Comparison of ENCODE assay signal across 8 mouse cellular contexts in the genomic region with DNA sequence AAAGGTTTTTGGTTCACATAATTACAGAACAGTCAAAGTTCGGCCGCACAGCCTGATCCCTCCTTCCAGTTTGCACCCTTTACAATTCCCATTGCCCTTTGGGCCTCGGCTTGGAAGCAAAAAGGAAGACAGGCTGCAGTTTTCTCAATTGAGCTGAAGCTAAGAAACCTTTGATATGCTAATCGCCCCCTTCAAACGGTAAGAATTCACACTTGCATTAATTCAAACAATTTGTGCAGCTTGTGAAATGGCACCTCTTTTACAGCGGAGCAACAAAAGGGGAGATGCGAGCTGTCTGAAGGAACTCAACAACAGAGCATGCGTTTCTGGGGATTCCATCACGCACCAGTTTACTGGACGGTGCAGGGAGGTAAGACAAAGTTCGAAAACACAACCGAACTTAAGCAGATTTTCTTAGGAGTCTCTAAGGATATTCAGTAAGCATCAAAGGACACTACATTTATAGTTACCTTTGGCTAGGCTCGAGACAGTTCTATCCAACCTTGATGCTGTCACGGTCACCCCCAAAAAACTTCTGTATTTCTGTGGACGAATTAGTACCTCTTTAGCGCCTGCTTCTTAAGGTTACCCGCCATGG. TPM values are rescaled to one million over a fixed set of nuclear protein-coding genes. Genes with fewer than 3 reads are reported as not detected.
A peak's percentile ranks its signal among the peaks of the same experiment; 100 is the strongest.
DNase-seq lines count a peak whose midpoint lies in the region; ATAC-seq and TF ChIP-seq lines count a peak whose summit lies in the region.
"Had no signal": no experiment of that assay in that cellular context is flagged by ENCODE, and none has a peak within 500 bp of the region (broad histone marks: within the 10 kb centered on the region; RNA-seq: fewer than 3 reads in every experiment).

No protein-coding gene starts in this region.

- no peak for TF ChIP-seq CTCF in heart, postnatal 0 days (IDR thresholded peaks at IDR 0.05; ENCODE audit: low read depth)

- 33% methylated on average over 17 of the region's 17 CpGs for WGBS in heart, postnatal 0 days
- WGBS in liver, embryonic 15.5 days (ENCODE audit: insufficient replicate concordance), result 10% methylated on average over 17 of the region's 17 CpGs

- no peak for ATAC-seq in heart, postnatal 0 days (ENCODE audit: insufficient read depth, low read depth)
- no peak for ATAC-seq in liver, embryonic 15.5 days (ENCODE audit: insufficient read depth)

- no peaks in the 10 kb centered on the region for H3K9me3 ChIP-seq in heart, postnatal 0 days (replicated peaks; ENCODE audit: control insufficient read depth, low read length)
- H3K9me3 ChIP-seq in liver, embryonic 15.5 days (replicated peaks), result no peaks in the 10 kb centered on the region

- peak overlapping the region; percentile 93; the same call in 1 of the 2 replicates for H3K27ac ChIP-seq in heart, postnatal 0 days (ENCODE audit: low read depth)
- H3K27ac ChIP-seq in liver, embryonic 15.5 days (replicated peaks), result no peak overlapping the region

- H3K4me2 ChIP-seq in heart, postnatal 0 days (ENCODE audit: low read depth, low read length), result peak overlapping the region; percentile 91
- H3K4me2 ChIP-seq in liver, embryonic 15.5 days, result peak overlapping the region; percentile 70

- H3K27me3 ChIP-seq in heart, postnatal 0 days (ENCODE audit: control insufficient read depth, insufficient read depth, low read length), result no peaks in the 10 kb centered on the region
- H3K27me3 ChIP-seq in liver, embryonic 15.5 days, result peaks cover 65% of the 10 kb centered on the region

- H3K4me3 ChIP-seq in heart, postnatal 0 days (ENCODE audit: low read depth, low read length), result peak overlapping the region; percentile 98
- peak overlapping the region; percentile 62; the same call in 1 of the 2 replicates for H3K4me3 ChIP-seq in liver, embryonic 15.5 days (replicated peaks)

- H3K36me3 ChIP-seq in heart, postnatal 0 days (replicated peaks; ENCODE audit: control insufficient read depth, insufficient read depth, low read length), result no peaks in the 10 kb centered on the region
- H3K36me3 ChIP-seq in liver, embryonic 15.5 days (replicated peaks), result no peaks in the 10 kb centered on the region

- DNase-seq in ES-CJ7 (ENCODE audit: low read depth, low spot score), result peak; percentile 77
- peak; percentile 80 for DNase-seq in R1 (ENCODE audit: low read depth, low spot score)
- DNase-seq in heart, postnatal 0 days (ENCODE audit: low spot score), result no peak
- no peak for DNase-seq in ovary, adult 18-20 months (ENCODE audit: low spot score)
- no peak for DNase-seq in thymus, postnatal 4 days
- no peak for DNase-seq in spleen, postnatal 36 days (ENCODE audit: low spot score in 2 of 2)
- DNase-seq: cerebellum, adult 11 months had no signal

- peaks cover 46% of the 10 kb centered on the region for H3K4me1 ChIP-seq in heart, postnatal 0 days (ENCODE audit: control insufficient read depth, insufficient read depth)
- H3K4me1 ChIP-seq in liver, embryonic 15.5 days (replicated peaks), result peaks cover 7% of the 10 kb centered on the region

- peak overlapping the region; percentile 95; the same call in 1 of the 2 replicates for H3K9ac ChIP-seq in heart, postnatal 0 days (replicated peaks; ENCODE audit: low read depth, low read length)
- no peak overlapping the region for H3K9ac ChIP-seq in liver, embryonic 15.5 days

- TF ChIP-seq EP300 in heart, postnatal 0 days (IDR thresholded peaks at IDR 0.05; ENCODE audit: low read depth), result no peak

RNA-seq across cellular contexts. Expression of gene Adgrl2, which starts 4.0 kb away (rescaled TPM):
- 32.7 and 59.4 TPM in 2 replicates for total RNA-seq in heart, postnatal 0 days (2014; rRNA removed; ENCODE audit: low replicate concordance)
- polyA plus RNA-seq in heart, postnatal 0 days (2015; fragmentation: Nextera tagmentation; extraction: Ambion mirVana), result 25.6 and 26.6 TPM in 2 replicates
- polyA plus RNA-seq in liver, embryonic 15.5 days (2015; fragmentation: Nextera tagmentation; extraction: Ambion mirVana), result 4.4 and 5.4 TPM in 2 replicates

Comparison
In these comparisons a context has a peak if more than half of its experiments do, and no peak if none do; other contexts are left out.
1. DNase-seq: peak in ES-CJ7 (single experiment) and R1 (single experiment); none in heart, postnatal 0 days (single experiment), ovary, adult 18-20 months (single experiment), thymus, postnatal 4 days (single experiment) and spleen, postnatal 36 days (0 of 2).